Mouse (Mus musculus) stomach, embryonic 14.5 days (tissue): ENCODE measurements at regions not wholly inside any gene's neighbourhood (a gene's known extent, or its start where the extent isn't known, plus 50 kb on each side); places are given as distances from the start of the nearest gene placed in this dataset.

Experiments
- ATAC-seq: fragments of 200-750 bp; cut with Nextera tagmentation; 2 replicates; pipeline ENCODE4 v1.8.0; 2017; ENCODE audit warnings: low read depth, moderate TSS enrichment; ENCODE audit not compliant: insufficient number of reproducible peaks, insufficient read depth, low FRiP score
- H3K27ac ChIP-seq: fragments of 300-500 bp; sonication (generic); 2 replicates; pipeline ENCODE4 v1.5.1; 2014; ENCODE audit warnings: mild to moderate bottlenecking, low read length, moderate library complexity, mixed read lengths
- H3K27me3 ChIP-seq: fragments of 300-500 bp; sonication (generic); 2 replicates; pipeline ENCODE4 v1.6.1; 2014; ENCODE audit warnings: low read length, control low read depth, mixed read lengths; ENCODE audit not compliant: control insufficient read depth, insufficient read depth
- H3K36me3 ChIP-seq: fragments of 300-500 bp; sonication (generic); 2 replicates; pipeline ENCODE4 v1.6.1; 2014; ENCODE audit warnings: mild to moderate bottlenecking, control low read depth, low read length, moderate library complexity, mixed read lengths; ENCODE audit not compliant: control insufficient read depth, insufficient read depth
- H3K4me1 ChIP-seq: fragments of 300-500 bp; sonication (generic); 2 replicates; pipeline ENCODE4 v1.6.1; 2014; ENCODE audit warnings: low read length, control low read depth, mixed read lengths; ENCODE audit not compliant: control insufficient read depth, insufficient read depth
- H3K4me2 ChIP-seq: fragments of 300-500 bp; sonication (generic); replicated peaks from 2 replicates; pipeline ENCODE4 v1.6.1; 2014; ENCODE audit warnings: low read depth, low read length, control low read depth
- H3K4me3 ChIP-seq: fragments of 300-500 bp; sonication (generic); 2 replicates; pipeline ENCODE4 v1.5.1; 2014; ENCODE audit warnings: low read depth, low read length, control low read depth
- H3K9ac ChIP-seq: fragments of 300-500 bp; sonication (generic); replicated peaks from 2 replicates; pipeline ENCODE4 v1.6.1; 2014; ENCODE audit warnings: low read depth, mild to moderate bottlenecking, control low read depth, low read length, moderate library complexity, mixed read lengths
- H3K9me3 ChIP-seq: fragments of 300-500 bp; sonication (generic); 2 replicates; pipeline ENCODE4 v1.6.1; 2016; ENCODE audit warnings: low read depth, low read length, control low read depth; ENCODE audit not compliant: control insufficient read depth
- WGBS: fragments of 180-500 bp; shearing (Covaris S2); extraction: QIAGEN DNeasy Blood & Tissue Kit; methylation state at CpG from one replicate; pipeline ENCODE4 v1.1.7; 2014; 5-methylcytosine and 5-hydroxymethylcytosine counted together

GRCm38 (mm10) chr10:95124476-95124875 is 179.8 kb upstream of the Plxnc1 start:
- H3K36me3 ChIP-seq = no peaks in the 10 kb centered on the region
- no peak overlapping the region for H3K4me3 ChIP-seq
- no peaks in the 10 kb centered on the region for H3K27me3 ChIP-seq
- H3K27ac ChIP-seq = no peak overlapping the region
- no peaks in the 10 kb centered on the region for H3K4me1 ChIP-seq
- H3K9me3 ChIP-seq = no peaks in the 10 kb centered on the region
- ATAC-seq = no peak
- WGBS = 88% methylated on average over 2 of the region's 2 CpGs
- H3K9ac ChIP-seq = no peak overlapping the region
- no peak overlapping the region for H3K4me2 ChIP-seq

DNA sequence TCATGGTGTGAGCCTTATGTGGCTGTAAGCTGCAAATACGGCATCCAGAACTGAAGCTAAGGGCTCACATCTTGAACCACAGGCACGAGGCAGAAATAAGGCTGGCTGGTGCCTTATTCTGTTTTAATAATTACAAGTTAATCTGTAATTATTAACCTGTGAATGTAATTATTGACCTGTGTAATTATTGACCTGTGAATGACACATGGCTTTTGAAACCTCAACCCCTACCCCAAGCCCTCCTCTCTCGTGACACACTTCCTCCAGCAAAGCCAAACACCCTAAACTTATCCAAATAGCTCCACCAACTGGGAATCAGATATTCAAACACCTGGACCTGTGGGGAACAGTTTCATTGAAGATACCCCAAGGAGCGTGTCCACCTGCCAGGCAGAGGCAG is 175.4 kb upstream of the Plxnc1 start:
- no peak overlapping the region for H3K9ac ChIP-seq
- no peak overlapping the region for H3K27ac ChIP-seq
- peaks cover 4% of the 10 kb centered on the region; the same call in 1 of the 2 replicates for H3K4me1 ChIP-seq
- no peak overlapping the region for H3K4me3 ChIP-seq
- H3K36me3 ChIP-seq = no peaks in the 10 kb centered on the region
- H3K4me2 ChIP-seq = no peak overlapping the region
- ATAC-seq = no peak
- WGBS = 76% methylated on average over 4 of the region's 4 CpGs
- H3K27me3 ChIP-seq = no peaks in the 10 kb centered on the region
- no peaks in the 10 kb centered on the region for H3K9me3 ChIP-seq

GRCm38 (mm10) chr10:95118786-95119351 is 174.2 kb upstream of the Plxnc1 start:
- Histone ChIP-seq H3K4me1 (peaks cover 4% of the 10 kb centered on the region; the same call in 1 of the 2 replicates), H3K9ac (no peak overlapping the region), H3K27ac (no peak overlapping the region), H3K4me2 (no peak overlapping the region), H3K4me3 (no peak overlapping the region), H3K36me3 (no peaks in the 10 kb centered on the region), H3K9me3 (no peaks in the 10 kb centered on the region), H3K27me3 (no peaks in the 10 kb centered on the region)
- ATAC-seq = no peak
- WGBS = 57% methylated on average over 8 of the region's 8 CpGs

GRCm38 (mm10) chr10:95117731-95118212 is 173.1 kb upstream of the Plxnc1 start:
- no peak overlapping the region for H3K9ac ChIP-seq
- peaks cover 4% of the 10 kb centered on the region; the same call in 1 of the 2 replicates for H3K4me1 ChIP-seq
- no peak for ATAC-seq
- H3K27ac ChIP-seq = no peak overlapping the region
- H3K9me3 ChIP-seq = no peaks in the 10 kb centered on the region
- no peaks in the 10 kb centered on the region for H3K27me3 ChIP-seq
- H3K4me2 ChIP-seq = no peak overlapping the region
- WGBS = 47% methylated on average over 3 of the region's 3 CpGs
- H3K36me3 ChIP-seq = no peaks in the 10 kb centered on the region
- H3K4me3 ChIP-seq = no peak overlapping the region

DNA sequence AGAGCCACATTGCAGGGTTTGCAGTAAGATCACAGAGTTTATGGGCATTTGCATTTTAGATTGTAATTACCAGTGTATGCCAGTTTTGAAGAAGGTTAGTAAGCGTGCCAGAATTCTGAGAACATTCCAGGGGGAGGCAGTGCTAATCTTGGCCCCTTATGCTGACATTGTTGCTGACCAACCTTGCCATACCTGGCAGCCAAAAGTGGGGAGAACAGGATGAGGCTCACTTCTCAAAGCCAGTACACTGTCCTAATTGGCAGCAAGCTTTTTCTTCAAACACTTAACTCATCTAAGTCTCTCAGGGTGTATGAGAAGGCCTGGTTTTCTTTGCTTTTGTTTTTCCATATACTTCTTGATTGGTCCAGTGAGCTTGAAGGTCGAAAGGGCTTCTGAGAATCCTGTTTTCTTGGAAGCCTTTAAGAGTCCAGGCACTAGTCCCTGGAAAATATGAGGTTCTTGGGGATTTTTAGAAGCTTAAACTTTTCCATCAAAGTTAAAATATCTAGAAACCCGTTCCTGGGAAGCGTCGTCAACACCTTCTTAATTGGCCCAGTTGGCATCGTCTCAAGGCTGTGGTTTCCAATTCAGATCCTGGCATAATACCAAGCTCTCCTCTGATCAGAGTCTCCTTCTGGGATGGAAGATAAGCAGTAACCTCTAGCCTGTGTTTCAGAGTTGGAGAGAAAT is 172.6 kb upstream of the Plxnc1 start:
- no peak overlapping the region for H3K4me2 ChIP-seq
- H3K4me3 ChIP-seq = no peak overlapping the region
- no peaks in the 10 kb centered on the region for H3K9me3 ChIP-seq
- peaks cover 4% of the 10 kb centered on the region; the same call in 1 of the 2 replicates for H3K4me1 ChIP-seq
- no peak for ATAC-seq
- no peaks in the 10 kb centered on the region for H3K36me3 ChIP-seq
- no peak overlapping the region for H3K9ac ChIP-seq
- H3K27ac ChIP-seq = no peak overlapping the region
- H3K27me3 ChIP-seq = no peaks in the 10 kb centered on the region
- 68% methylated on average over 6 of the region's 6 CpGs for WGBS

- no peak for ATAC-seq
- no peaks in the 10 kb centered on the region for H3K9me3 ChIP-seq
- H3K9ac ChIP-seq = no peak overlapping the region
- no peaks in the 10 kb centered on the region for H3K36me3 ChIP-seq
- no peak overlapping the region for H3K4me2 ChIP-seq
- 41% methylated on average over 3 of the region's 3 CpGs for WGBS
- H3K27me3 ChIP-seq = no peaks in the 10 kb centered on the region
- H3K4me3 ChIP-seq = no peak overlapping the region
- peaks cover 4% of the 10 kb centered on the region; the same call in 1 of the 2 replicates for H3K4me1 ChIP-seq
- H3K27ac ChIP-seq = no peak overlapping the region
These were observed 172.0 kb upstream of the Plxnc1 start for GRCm38 (mm10) chr10:95116579-95117011.

DNA sequence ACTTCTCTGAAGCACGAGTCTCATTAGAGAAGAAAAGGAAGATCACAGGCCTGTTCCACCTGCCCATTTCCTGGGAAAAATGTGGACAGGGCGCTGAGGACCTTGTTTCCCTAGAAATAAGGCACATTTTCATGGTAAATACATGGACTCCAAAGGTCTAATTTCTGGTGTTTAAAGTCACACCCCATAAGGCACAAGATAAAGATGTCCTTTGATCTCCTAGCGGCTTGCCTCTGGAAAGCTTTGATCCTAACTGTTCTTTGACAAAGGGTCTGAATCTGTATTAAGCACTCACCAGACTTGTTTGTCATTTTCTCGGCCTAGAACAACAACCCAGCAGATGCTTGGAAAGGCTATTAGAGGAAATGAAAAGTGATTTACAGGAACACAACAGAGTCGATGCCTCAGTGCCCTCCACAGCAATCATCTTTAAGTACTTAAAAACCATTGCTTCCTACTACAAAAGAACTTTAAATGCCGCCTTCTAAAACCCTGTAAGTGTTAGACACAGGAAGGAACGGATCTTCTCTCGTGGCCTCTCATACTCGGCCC is 168.3 kb upstream of the Plxnc1 start:
- no peak overlapping the region for H3K9ac ChIP-seq
- ATAC-seq = no peak
- no peak overlapping the region for H3K4me3 ChIP-seq
- no peaks in the 10 kb centered on the region for H3K36me3 ChIP-seq
- H3K9me3 ChIP-seq = no peaks in the 10 kb centered on the region
- H3K4me2 ChIP-seq = no peak overlapping the region
- H3K4me1 ChIP-seq = no peaks in the 10 kb centered on the region
- H3K27me3 ChIP-seq = no peaks in the 10 kb centered on the region
- H3K27ac ChIP-seq = no peak overlapping the region
- WGBS = 61% methylated on average over 9 of the region's 9 CpGs

DNA sequence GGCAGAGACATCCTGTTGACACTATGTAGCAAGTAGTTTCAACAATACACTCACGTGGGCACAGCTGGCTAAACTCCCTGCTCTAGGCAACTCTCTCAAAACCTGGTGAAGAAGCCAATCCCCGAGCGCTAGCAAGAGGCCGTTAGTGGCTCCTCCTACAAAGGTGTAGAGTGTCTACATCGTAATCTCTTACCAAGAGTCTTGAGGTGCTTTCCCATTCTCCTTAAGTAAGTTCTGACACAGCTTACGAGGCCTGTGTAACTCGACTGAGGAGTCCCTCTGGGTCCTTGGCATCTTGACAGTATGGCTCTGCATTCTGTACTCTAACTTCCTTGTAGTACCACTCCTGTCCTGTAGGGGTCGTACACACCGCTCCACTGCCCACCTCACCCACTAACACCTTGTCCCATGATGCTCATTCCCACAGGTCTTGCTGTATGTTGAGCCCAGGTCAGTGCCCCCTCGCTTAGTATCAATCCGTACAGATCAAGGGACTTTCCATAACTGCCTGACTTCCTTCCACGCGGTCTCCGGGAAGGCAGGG is 167.7 kb upstream of the Plxnc1 start:
- Histone ChIP-seq H3K4me2 (no peak overlapping the region), H3K4me1 (no peaks in the 10 kb centered on the region), H3K27ac (no peak overlapping the region), H3K27me3 (no peaks in the 10 kb centered on the region), H3K9me3 (no peaks in the 10 kb centered on the region), H3K36me3 (no peaks in the 10 kb centered on the region), H3K4me3 (no peak overlapping the region), H3K9ac (no peak overlapping the region)
- no peak for ATAC-seq
- WGBS = 65% methylated on average over 14 of the region's 14 CpGs
